Mouse (Mus musculus): Measurements from ENCODE around the gene Peli1. TPM values are rescaled to one million over a fixed set of nuclear protein-coding genes. Genes with fewer than 3 reads are reported as not detected.
"Not testable (repeated sequence)": the region's sequence is repeated elsewhere in the genome, so short reads cannot be mapped to it uniquely, and the experiment has no call there.

The Peli1 gene
- polyA plus RNA-seq, 1 experiment from 2014 or later = 25.8 TPM

GRCm38 (mm10) chr11:21174396-21174795 lies 83.3 kb downstream of the Peli1 start:
- Histone ChIP-seq H3K9ac (ENCODE audit: low read depth, low read length) (no peak overlapping the region), H3K4me1 (ENCODE audit: control insufficient read depth, insufficient read depth, low read length) (0 out of 2 replicates have a peak, but pooled peaks cover 9% of the 10 kb centered on the region), H3K27me3 (replicated peaks; ENCODE audit: control insufficient read depth, insufficient read depth, low read length) (no peaks in the 10 kb centered on the region), H3K9me3 (ENCODE audit: control insufficient read depth, low read length) (peaks cover 6% of the 10 kb centered on the region; the same call in 1 of the 2 replicates), H3K4me2 (ENCODE audit: low read depth, low read length) (no peak overlapping the region), H3K4me3 (ENCODE audit: low read length) (no peak overlapping the region), H3K36me3 (ENCODE audit: control insufficient read depth, insufficient read depth, low read length) (no peaks in the 10 kb centered on the region), H3K27ac (ENCODE audit: low read length) (no peak overlapping the region)
- 43% methylated on average over 5 of the region's 5 CpGs for WGBS
- ATAC-seq = 0 out of 2 replicates have a peak, but pooled peaks have one; percentile 38

GRCm38 (mm10) chr11:21175063-21175462 lies 84.0 kb downstream of the Peli1 start:
- Histone ChIP-seq H3K9ac (ENCODE audit: low read depth, low read length) (no peak overlapping the region), H3K4me2 (ENCODE audit: low read depth, low read length) (no peak overlapping the region), H3K4me1 (ENCODE audit: control insufficient read depth, insufficient read depth, low read length) (0 out of 2 replicates have a peak, but pooled peaks cover 9% of the 10 kb centered on the region), H3K27me3 (replicated peaks; ENCODE audit: control insufficient read depth, insufficient read depth, low read length) (no peaks in the 10 kb centered on the region), H3K36me3 (ENCODE audit: control insufficient read depth, insufficient read depth, low read length) (no peaks in the 10 kb centered on the region), H3K4me3 (ENCODE audit: low read length) (no peak overlapping the region), H3K27ac (ENCODE audit: low read length) (no peak overlapping the region), H3K9me3 (ENCODE audit: control insufficient read depth, low read length) (peaks cover 2% of the 10 kb centered on the region; the same call in 1 of the 2 replicates)
- ATAC-seq = no peak
- WGBS = 70% methylated on average over 7 of the region's 7 CpGs

- Histone ChIP-seq H3K36me3 (ENCODE audit: control insufficient read depth, insufficient read depth, low read length) (no peaks in the 10 kb centered on the region), H3K27me3 (replicated peaks; ENCODE audit: control insufficient read depth, insufficient read depth, low read length) (no peaks in the 10 kb centered on the region), H3K4me1 (ENCODE audit: control insufficient read depth, insufficient read depth, low read length) (0 out of 2 replicates have a peak, but pooled peaks cover 9% of the 10 kb centered on the region), H3K9me3 (ENCODE audit: control insufficient read depth, low read length) (no peaks in the 10 kb centered on the region), H3K4me3 (ENCODE audit: low read length) (no peak overlapping the region), H3K9ac (ENCODE audit: low read depth, low read length) (no peak overlapping the region), H3K4me2 (ENCODE audit: low read depth, low read length) (no peak overlapping the region), H3K27ac (ENCODE audit: low read length) (no peak overlapping the region)
- no peak for ATAC-seq
Observed at GRCm38 (mm10) chr11:21176491-21176890, 85.4 kb downstream of the Peli1 start.

- Histone ChIP-seq H3K4me2 (ENCODE audit: low read depth, low read length) (no peak overlapping the region), H3K9ac (ENCODE audit: low read depth, low read length) (no peak overlapping the region), H3K27me3 (replicated peaks; ENCODE audit: control insufficient read depth, insufficient read depth, low read length) (no peaks in the 10 kb centered on the region), H3K4me3 (ENCODE audit: low read length) (no peak overlapping the region), H3K9me3 (ENCODE audit: control insufficient read depth, low read length) (no peaks in the 10 kb centered on the region), H3K36me3 (ENCODE audit: control insufficient read depth, insufficient read depth, low read length) (no peaks in the 10 kb centered on the region), H3K4me1 (ENCODE audit: control insufficient read depth, insufficient read depth, low read length) (0 out of 2 replicates have a peak, but pooled peaks cover 9% of the 10 kb centered on the region), H3K27ac (ENCODE audit: low read length) (no peak overlapping the region)
- ATAC-seq = no peak; the same call in 1 of the 2 replicates
- WGBS = 31% methylated on average over 4 of the region's 4 CpGs
Observed at GRCm38 (mm10) chr11:21178343-21178742, 87.3 kb downstream of the Peli1 start.

GRCm38 (mm10) chr11:21178998-21179645 lies 88.0 kb downstream of the Peli1 start:
- WGBS = 63% methylated on average over 8 of the region's 8 CpGs
- Histone ChIP-seq H3K4me2 (ENCODE audit: low read depth, low read length) (no peak overlapping the region), H3K9ac (ENCODE audit: low read depth, low read length) (no peak overlapping the region), H3K4me3 (ENCODE audit: low read length) (no peak overlapping the region), H3K4me1 (ENCODE audit: control insufficient read depth, insufficient read depth, low read length) (0 out of 2 replicates have a peak, but pooled peaks cover 9% of the 10 kb centered on the region), H3K27ac (ENCODE audit: low read length) (no peak overlapping the region), H3K36me3 (ENCODE audit: control insufficient read depth, insufficient read depth, low read length) (no peaks in the 10 kb centered on the region), H3K27me3 (replicated peaks; ENCODE audit: control insufficient read depth, insufficient read depth, low read length) (no peaks in the 10 kb centered on the region), H3K9me3 (ENCODE audit: control insufficient read depth, low read length) (no peaks in the 10 kb centered on the region)
- no peak for ATAC-seq

GRCm38 (mm10) chr11:21179873-21180272 lies 88.8 kb downstream of the Peli1 start:
- H3K9ac ChIP-seq (ENCODE audit: low read depth, low read length); ATAC-seq; H3K36me3 ChIP-seq (ENCODE audit: control insufficient read depth, insufficient read depth, low read length); H3K9me3 ChIP-seq (ENCODE audit: control insufficient read depth, low read length); H3K27me3 ChIP-seq (replicated peaks; ENCODE audit: control insufficient read depth, insufficient read depth, low read length); H3K4me1 ChIP-seq (ENCODE audit: control insufficient read depth, insufficient read depth, low read length); H3K4me3 ChIP-seq (ENCODE audit: low read length); H3K4me2 ChIP-seq (ENCODE audit: low read depth, low read length); H3K27ac ChIP-seq (ENCODE audit: low read length): not testable (repeated sequence)
- WGBS = 94% methylated on average over 8 of the region's 9 CpGs

- no peaks in the 10 kb centered on the region for H3K9me3 ChIP-seq (ENCODE audit: control insufficient read depth, low read length)
- no peaks in the 10 kb centered on the region for H3K36me3 ChIP-seq (ENCODE audit: control insufficient read depth, insufficient read depth, low read length)
- WGBS = 48% methylated on average over 1 of the region's 1 CpGs
Observed at GRCm38 (mm10) chr11:21180650-21181049, 89.6 kb downstream of the Peli1 start.

GRCm38 (mm10) chr11:21181616-21182015 lies 90.5 kb downstream of the Peli1 start:
- Histone ChIP-seq H3K27me3 (replicated peaks; ENCODE audit: control insufficient read depth, insufficient read depth, low read length) (no peaks in the 10 kb centered on the region), H3K36me3 (ENCODE audit: control insufficient read depth, insufficient read depth, low read length) (no peaks in the 10 kb centered on the region), H3K4me2 (ENCODE audit: low read depth, low read length) (no peak overlapping the region), H3K4me3 (ENCODE audit: low read length) (no peak overlapping the region), H3K27ac (ENCODE audit: low read length) (no peak overlapping the region), H3K9ac (ENCODE audit: low read depth, low read length) (no peak overlapping the region), H3K4me1 (ENCODE audit: control insufficient read depth, insufficient read depth, low read length) (0 out of 2 replicates have a peak, but pooled peaks cover 5% of the 10 kb centered on the region), H3K9me3 (ENCODE audit: control insufficient read depth, low read length) (no peaks in the 10 kb centered on the region)
- WGBS = 67% methylated on average over 2 of the region's 2 CpGs
- no peak for ATAC-seq

More at GRCm38 (mm10) chr11:21180650-21181049, 89.6 kb downstream of the Peli1 start:
- no peak overlapping the region for H3K4me3 ChIP-seq (ENCODE audit: low read length)
- no peak for ATAC-seq
- H3K4me2 ChIP-seq (ENCODE audit: low read depth, low read length) = no peak overlapping the region
- H3K4me1 ChIP-seq (ENCODE audit: control insufficient read depth, insufficient read depth, low read length) = 0 out of 2 replicates have a peak, but pooled peaks cover 5% of the 10 kb centered on the region
- H3K27ac ChIP-seq (ENCODE audit: low read length) = no peak overlapping the region
- H3K27me3 ChIP-seq (replicated peaks; ENCODE audit: control insufficient read depth, insufficient read depth, low read length) = no peaks in the 10 kb centered on the region
- no peak overlapping the region for H3K9ac ChIP-seq (ENCODE audit: low read depth, low read length)

GRCm38 (mm10) chr11:21182709-21183108 lies 91.6 kb downstream of the Peli1 start:
- no peak overlapping the region for H3K9ac ChIP-seq (ENCODE audit: low read depth, low read length)
- ATAC-seq = no peak
- H3K27ac ChIP-seq (ENCODE audit: low read length) = no peak overlapping the region
- 0 out of 2 replicates have a peak, but pooled peaks cover 5% of the 10 kb centered on the region for H3K4me1 ChIP-seq (ENCODE audit: control insufficient read depth, insufficient read depth, low read length)
- H3K36me3 ChIP-seq (ENCODE audit: control insufficient read depth, insufficient read depth, low read length) = no peaks in the 10 kb centered on the region
- no peak overlapping the region for H3K4me3 ChIP-seq (ENCODE audit: low read length)
- no peaks in the 10 kb centered on the region for H3K9me3 ChIP-seq (ENCODE audit: control insufficient read depth, low read length)
- WGBS = 64% methylated on average over 1 of the region's 1 CpGs
- H3K27me3 ChIP-seq (replicated peaks; ENCODE audit: control insufficient read depth, insufficient read depth, low read length) = no peaks in the 10 kb centered on the region
- H3K4me2 ChIP-seq (ENCODE audit: low read depth, low read length) = no peak overlapping the region
